Mouse (Mus musculus) brown adipose tissue, adult 24 weeks (tissue): ENCODE data around the gene Gm20388. TPM values are rescaled to one million over a fixed set of nuclear protein-coding genes. Genes with fewer than 3 reads are reported as not detected.
A peak's percentile ranks its signal among the peaks of the same experiment; 100 is the strongest.

Experiments used
- H3K27ac ChIP-seq: fragments of 200-500 bp; replicated peaks from 2 replicates; pipeline ENCODE4 v1.5.1; 2012; ENCODE audit warnings: low read depth, mild to moderate bottlenecking, low read length
- H3K4me1 ChIP-seq: fragments of 200-500 bp; 2 replicates; pipeline ENCODE4 v1.6.1; 2012; ENCODE audit warnings: low read length, mixed read lengths; ENCODE audit not compliant: control insufficient read depth, insufficient read depth, insufficient read length
- H3K4me3 ChIP-seq: fragments of 200-500 bp; 2 replicates; pipeline ENCODE4 v1.5.1; 2012; ENCODE audit warnings: low read depth, mild to moderate bottlenecking, low read length, moderate library complexity; ENCODE audit not compliant: insufficient read depth
- polyA plus RNA-seq: library from polyadenylated mRNA; stranded (reverse); fragments of >200 nt; gene quantifications from 2 replicates; pipeline ENCODE4 v1.2.4, GENCODE M21; 2012; ENCODE audit not compliant: missing spikeins, insufficient read depth, insufficient read length

Gm20388 gene
- polyA plus RNA-seq, 1 experiment = 44.7 TPM

GRCm38 (mm10) chr8:121818226-121818625, 1907.6 kb downstream of the Gm20388 start:
- Histone ChIP-seq H3K27ac (no peak overlapping the region), H3K4me3 (no peak overlapping the region), H3K4me1 (0 out of 2 replicates have a peak, but pooled peaks cover 2% of the 10 kb centered on the region)

GRCm38 (mm10) chr8:121820840-121821239, 1910.2 kb downstream of the Gm20388 start:
- Histone ChIP-seq H3K4me1 (0 out of 2 replicates have a peak, but pooled peaks cover 2% of the 10 kb centered on the region), H3K27ac (no peak overlapping the region), H3K4me3 (no peak overlapping the region)

GRCm38 (mm10) chr8:121821320-121821719, 1910.7 kb downstream of the Gm20388 start:
- Histone ChIP-seq H3K4me3 (no peak overlapping the region), H3K27ac (no peak overlapping the region), H3K4me1 (0 out of 2 replicates have a peak, but pooled peaks cover 2% of the 10 kb centered on the region)

- Histone ChIP-seq H3K27ac (no peak overlapping the region), H3K4me3 (no peak overlapping the region), H3K4me1 (0 out of 2 replicates have a peak, but pooled peaks cover 2% of the 10 kb centered on the region)
These were observed 1911.1 kb downstream of the Gm20388 start for GRCm38 (mm10) chr8:121821770-121822169.

- peak overlapping the region; percentile 27; the same call in 1 of the 2 replicates for H3K4me3 ChIP-seq
- H3K27ac ChIP-seq = no peak overlapping the region
These were observed 1917.1 kb downstream of the Gm20388 start for GRCm38 (mm10) chr8:121827726-121828125.

GRCm38 (mm10) chr8:121828376-121829023, 1917.9 kb downstream of the Gm20388 start:
- Histone ChIP-seq H3K4me1 (peaks cover 5% of the 10 kb centered on the region), H3K27ac (no peak overlapping the region), H3K4me3 (peak overlapping the region; percentile 79)

More at GRCm38 (mm10) chr8:121827726-121828125, 1917.1 kb downstream of the Gm20388 start:
- H3K4me1 ChIP-seq = peaks cover 5% of the 10 kb centered on the region

GRCm38 (mm10) chr8:121829048-121829776, 1918.6 kb downstream of the Gm20388 start, which contains the start of gene Klhdc4:
Klhdc4 (minus strand) TSS chr8:121829569.
- peak within 1 kb of the TSS; percentile 79 for H3K4me3 ChIP-seq
- H3K4me1 ChIP-seq = peaks cover 5% of the 10 kb centered on the region
- H3K27ac ChIP-seq = 0 out of 2 replicates have a peak within 1 kb of the TSS, but pooled peaks have one; percentile 54

- 0 out of 2 replicates have a peak overlapping the region, but pooled peaks have one; percentile 54 for H3K27ac ChIP-seq
- H3K4me1 ChIP-seq = peaks cover 5% of the 10 kb centered on the region
- H3K4me3 ChIP-seq = peak overlapping the region; percentile 79
These were observed 1919.2 kb downstream of the Gm20388 start for GRCm38 (mm10) chr8:121829777-121830362.

GRCm38 (mm10) chr8:121832061-121832460, 1921.4 kb downstream of the Gm20388 start:
- no peak overlapping the region for H3K4me3 ChIP-seq
- H3K4me1 ChIP-seq = peaks cover 5% of the 10 kb centered on the region
- no peak overlapping the region for H3K27ac ChIP-seq

- H3K4me3 ChIP-seq = no peak overlapping the region; the same call in 1 of the 2 replicates
- peak overlapping the region; percentile 43; the same call in 1 of the 2 replicates for H3K27ac ChIP-seq
- peaks cover 5% of the 10 kb centered on the region for H3K4me1 ChIP-seq
These were observed 1921.9 kb downstream of the Gm20388 start for GRCm38 (mm10) chr8:121832503-121832902.

- Histone ChIP-seq H3K27ac (no peak overlapping the region), H3K4me1 (no peaks in the 10 kb centered on the region), H3K4me3 (no peak overlapping the region)
These were observed 1930.6 kb downstream of the Gm20388 start for GRCm38 (mm10) chr8:121841242-121841641.

- Histone ChIP-seq H3K4me3 (no peak overlapping the region), H3K27ac (no peak overlapping the region), H3K4me1 (no peaks in the 10 kb centered on the region)
These were observed 1931.7 kb downstream of the Gm20388 start for GRCm38 (mm10) chr8:121842064-121842955.

- Histone ChIP-seq H3K4me3 (no peak overlapping the region), H3K27ac (no peak overlapping the region)
These were observed 1932.6 kb downstream of the Gm20388 start for GRCm38 (mm10) chr8:121843184-121843733.

GRCm38 (mm10) chr8:121844765-121845164, 1934.1 kb downstream of the Gm20388 start:
- Histone ChIP-seq H3K27ac (no peak overlapping the region), H3K4me1 (no peaks in the 10 kb centered on the region), H3K4me3 (no peak overlapping the region)

More at GRCm38 (mm10) chr8:121843184-121843733, 1932.6 kb downstream of the Gm20388 start:
- no peaks in the 10 kb centered on the region for H3K4me1 ChIP-seq
